Mouse (Mus musculus): ENCODE measurements around the gene Fabp2. TPM values are rescaled to one million over a fixed set of nuclear protein-coding genes. Genes with fewer than 3 reads are reported as not detected.

Gene Fabp2
- polyA plus RNA-seq, 1 experiment from 2014 or later, result not detected

GRCm38 (mm10) chr3:122888371-122888819 lies 6.5 kb upstream of the Fabp2 start:
- WGBS, result 88% methylated on average over 5 of the region's 5 CpGs
- Histone ChIP-seq H3K4me1 (no peaks in the 10 kb centered on the region), H3K4me2 (replicated peaks) (no peak overlapping the region), H3K9me3 (no peaks in the 10 kb centered on the region), H3K4me3 (no peak overlapping the region), H3K27ac (no peak overlapping the region), H3K9ac (no peak overlapping the region), H3K36me3 (no peaks in the 10 kb centered on the region), H3K27me3 (replicated peaks) (no peaks in the 10 kb centered on the region)
- ATAC-seq (ENCODE audit: low FRiP score, low read depth), result no peak

DNA sequence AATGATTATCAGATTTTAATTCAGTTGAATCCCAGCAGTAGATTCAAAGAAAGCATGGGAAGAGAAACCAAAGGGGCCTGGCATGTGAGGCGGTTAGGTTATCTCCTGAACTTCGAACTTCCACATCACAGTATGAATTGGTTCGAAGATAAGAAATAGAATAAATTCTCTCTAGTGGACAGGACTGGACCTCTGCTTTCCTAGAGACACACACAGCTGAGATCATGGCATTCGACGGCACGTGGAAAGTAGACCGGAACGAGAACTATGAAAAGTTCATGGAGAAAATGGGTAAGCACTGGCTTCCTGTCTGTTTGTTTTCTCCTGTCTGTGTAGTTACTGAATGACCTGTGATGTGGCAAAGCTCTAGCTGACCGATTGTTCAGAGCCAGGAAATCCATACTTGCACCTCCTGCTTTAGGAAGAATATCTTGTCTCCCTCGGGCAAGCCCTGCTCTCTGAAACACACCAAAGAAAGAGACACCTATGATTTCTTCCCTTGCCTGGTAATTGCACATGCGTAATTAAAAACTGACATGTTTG lies 388 bp downstream of the Fabp2 start:
- Histone ChIP-seq H3K27me3 (replicated peaks) (no peaks in the 10 kb centered on the region), H3K4me1 (no peaks in the 10 kb centered on the region), H3K4me2 (replicated peaks) (no peak overlapping the region), H3K9me3 (no peaks in the 10 kb centered on the region), H3K4me3 (no peak overlapping the region), H3K9ac (no peak overlapping the region), H3K36me3 (no peaks in the 10 kb centered on the region), H3K27ac (no peak overlapping the region)
- no peak for ATAC-seq (ENCODE audit: low FRiP score, low read depth)
- WGBS, result 88% methylated on average over 11 of the region's 11 CpGs

DNA sequence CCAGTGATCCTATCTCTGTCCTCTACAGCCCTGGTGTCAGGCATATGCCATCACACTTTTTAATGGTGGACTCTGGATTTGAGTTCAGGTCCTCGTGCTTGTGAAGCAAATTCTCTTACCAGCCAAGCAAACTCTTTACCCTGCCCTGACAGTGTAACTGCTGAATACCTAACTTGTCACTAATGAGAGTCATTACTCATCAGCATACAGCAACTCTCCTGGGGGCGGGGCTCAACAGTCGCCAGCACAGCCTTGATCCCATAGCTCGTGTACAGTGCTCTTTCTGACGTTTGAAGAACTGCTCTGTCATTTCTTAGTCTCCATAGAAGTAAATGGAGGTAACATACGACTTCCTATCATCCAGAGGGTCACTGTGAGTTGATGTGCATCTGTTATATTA lies 3.4 kb downstream of the Fabp2 start:
- no peaks in the 10 kb centered on the region for H3K36me3 ChIP-seq
- H3K27me3 ChIP-seq (replicated peaks), result no peaks in the 10 kb centered on the region
- H3K4me1 ChIP-seq, result no peaks in the 10 kb centered on the region
- H3K27ac ChIP-seq, result no peak overlapping the region
- H3K9ac ChIP-seq, result no peak overlapping the region
- H3K4me3 ChIP-seq, result no peak overlapping the region
- no peak overlapping the region for H3K4me2 ChIP-seq (replicated peaks)
- H3K9me3 ChIP-seq, result no peaks in the 10 kb centered on the region
- ATAC-seq (ENCODE audit: low FRiP score, low read depth), result no peak
- WGBS, result 70% methylated on average over 6 of the region's 6 CpGs

DNA sequence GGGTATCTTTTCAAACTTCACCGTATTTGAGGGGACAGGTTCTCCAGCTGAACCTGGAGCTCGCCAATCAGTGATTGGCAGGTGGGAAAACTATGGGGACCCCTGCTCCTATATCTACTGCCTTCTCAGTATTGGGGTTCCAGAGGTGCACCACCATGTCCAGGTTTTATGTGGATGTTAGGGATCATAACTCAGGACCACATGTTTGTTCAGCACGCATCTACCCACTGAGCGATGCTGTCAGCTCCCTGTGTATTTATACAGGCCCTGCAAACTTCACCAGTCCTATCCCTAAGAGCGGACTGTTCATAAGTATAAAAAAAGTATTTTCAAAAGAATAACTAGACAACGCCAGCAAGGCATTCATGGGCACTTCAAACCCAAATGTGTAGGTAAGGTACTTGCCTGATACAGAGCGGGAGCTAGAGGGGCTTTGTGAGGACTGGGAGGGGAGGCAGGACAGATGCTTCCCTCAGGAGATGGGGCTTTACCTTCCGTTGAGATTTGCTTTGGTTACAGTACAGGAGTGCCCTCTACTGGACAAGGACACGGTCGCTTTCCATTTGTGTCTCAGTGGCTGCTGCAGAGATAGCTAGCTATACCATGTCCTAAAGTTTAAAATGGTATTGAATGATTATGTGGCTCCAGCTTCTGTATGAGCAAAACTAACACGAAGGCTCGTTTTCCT lies 9.0 kb downstream of the Fabp2 start:
- 47% methylated on average over 12 of the region's 12 CpGs for WGBS
- ATAC-seq (ENCODE audit: low FRiP score, low read depth), result peak; percentile 70; the same call in 1 of the 2 replicates
- no peaks in the 10 kb centered on the region for H3K9me3 ChIP-seq

GRCm38 (mm10) chr3:122907841-122908240 lies 13.0 kb downstream of the Fabp2 start:
- Histone ChIP-seq H3K36me3 (no peaks in the 10 kb centered on the region), H3K9me3 (no peaks in the 10 kb centered on the region), H3K4me3 (no peak overlapping the region), H3K27me3 (replicated peaks) (no peaks in the 10 kb centered on the region), H3K4me1 (no peaks in the 10 kb centered on the region), H3K27ac (no peak overlapping the region), H3K9ac (no peak overlapping the region), H3K4me2 (replicated peaks) (no peak overlapping the region)
- no peak for ATAC-seq (ENCODE audit: low FRiP score, low read depth)
- 86% methylated on average over 2 of the region's 2 CpGs for WGBS

More for the DNA sequence above, 9.0 kb downstream of the Fabp2 start:
- H3K4me2 ChIP-seq (replicated peaks), result no peak overlapping the region
- H3K27me3 ChIP-seq (replicated peaks), result no peaks in the 10 kb centered on the region
- no peak overlapping the region for H3K4me3 ChIP-seq
- H3K27ac ChIP-seq, result no peak overlapping the region
- no peaks in the 10 kb centered on the region for H3K36me3 ChIP-seq
- H3K4me1 ChIP-seq, result no peaks in the 10 kb centered on the region
- H3K9ac ChIP-seq, result no peak overlapping the region

- no peak for ATAC-seq (ENCODE audit: low FRiP score, low read depth)
- no peak overlapping the region for H3K4me2 ChIP-seq (replicated peaks)
- H3K4me3 ChIP-seq, result no peak overlapping the region
- H3K4me1 ChIP-seq, result no peaks in the 10 kb centered on the region
- no peaks in the 10 kb centered on the region for H3K9me3 ChIP-seq
- WGBS, result 90% methylated on average over 5 of the region's 5 CpGs
- H3K36me3 ChIP-seq, result no peaks in the 10 kb centered on the region
- H3K27me3 ChIP-seq (replicated peaks), result no peaks in the 10 kb centered on the region
- H3K9ac ChIP-seq, result no peak overlapping the region
- H3K27ac ChIP-seq, result no peak overlapping the region
Measured at GRCm38 (mm10) chr3:122915493-122915892, 20.6 kb downstream of the Fabp2 start.

- H3K4me2 ChIP-seq (replicated peaks), result no peak overlapping the region
- H3K4me1 ChIP-seq, result no peaks in the 10 kb centered on the region
- H3K36me3 ChIP-seq, result no peaks in the 10 kb centered on the region
- no peak overlapping the region for H3K9ac ChIP-seq
- H3K27me3 ChIP-seq (replicated peaks), result no peaks in the 10 kb centered on the region
- H3K4me3 ChIP-seq, result no peak overlapping the region
- no peak for ATAC-seq (ENCODE audit: low FRiP score, low read depth)
- H3K9me3 ChIP-seq, result no peaks in the 10 kb centered on the region
- 88% methylated on average over 6 of the region's 6 CpGs for WGBS
- H3K27ac ChIP-seq, result no peak overlapping the region
Measured at GRCm38 (mm10) chr3:122916191-122916680, 21.4 kb downstream of the Fabp2 start.

GRCm38 (mm10) chr3:122918672-122919071 lies 23.8 kb downstream of the Fabp2 start:
- Histone ChIP-seq H3K9me3 (no peaks in the 10 kb centered on the region), H3K4me3 (no peak overlapping the region), H3K27ac (no peak overlapping the region), H3K27me3 (replicated peaks) (no peaks in the 10 kb centered on the region), H3K4me1 (no peaks in the 10 kb centered on the region), H3K4me2 (replicated peaks) (no peak overlapping the region), H3K9ac (no peak overlapping the region), H3K36me3 (no peaks in the 10 kb centered on the region)
- WGBS, result 71% methylated on average over 2 of the region's 2 CpGs
- no peak for ATAC-seq (ENCODE audit: low FRiP score, low read depth)

DNA sequence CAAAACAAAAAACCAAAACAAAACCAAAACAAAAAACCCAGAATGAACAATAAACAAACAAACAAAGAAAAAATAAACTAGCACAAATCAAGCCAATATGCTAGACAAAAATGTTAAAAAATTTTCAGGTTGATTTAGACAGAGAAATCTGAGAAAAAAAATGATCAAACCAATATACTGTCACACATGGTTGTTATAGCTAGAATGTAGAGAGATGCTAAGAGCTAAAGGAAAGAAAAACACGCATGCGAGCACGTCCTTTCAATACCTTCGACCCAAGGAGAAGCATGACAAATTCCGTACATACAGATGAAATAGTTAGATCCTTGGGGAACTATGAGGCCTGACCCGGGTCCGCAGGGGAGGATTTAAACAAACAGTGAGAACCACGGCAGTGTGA lies 24.4 kb downstream of the Fabp2 start, which contains the start of gene Gm10959:
TSS of gene Gm10959 (minus strand) at position 101 of the 400 bp plus-strand sequence.
- Histone ChIP-seq H3K4me3 (no peak within 1 kb of the TSS), H3K4me1 (no peaks in the 10 kb centered on the region), H3K36me3 (no peaks in the 10 kb centered on the region), H3K9me3 (no peaks in the 10 kb centered on the region), H3K9ac (no peak within 1 kb of the TSS), H3K27ac (no peak within 1 kb of the TSS), H3K4me2 (replicated peaks) (no peak within 1 kb of the TSS), H3K27me3 (replicated peaks) (no peaks in the 10 kb centered on the region)
- ATAC-seq (ENCODE audit: low FRiP score, low read depth), result no peak
- 77% methylated on average over 8 of the region's 8 CpGs for WGBS

GRCm38 (mm10) chr3:122920572-122921435 lies 25.9 kb downstream of the Fabp2 start:
- H3K4me3 ChIP-seq, result no peak overlapping the region
- no peaks in the 10 kb centered on the region for H3K36me3 ChIP-seq
- no peaks in the 10 kb centered on the region for H3K27me3 ChIP-seq (replicated peaks)
- H3K4me2 ChIP-seq (replicated peaks), result no peak overlapping the region
- H3K9me3 ChIP-seq, result no peaks in the 10 kb centered on the region
- H3K9ac ChIP-seq, result no peak overlapping the region
- 69% methylated on average over 8 of the region's 8 CpGs for WGBS
- H3K27ac ChIP-seq, result no peak overlapping the region
- no peaks in the 10 kb centered on the region for H3K4me1 ChIP-seq
- no peak for ATAC-seq (ENCODE audit: low FRiP score, low read depth)

- no peak overlapping the region for H3K4me2 ChIP-seq (replicated peaks)
- H3K4me1 ChIP-seq, result 0 out of 2 replicates have a peak, but pooled peaks cover 5% of the 10 kb centered on the region
- no peak overlapping the region for H3K9ac ChIP-seq
- ATAC-seq (ENCODE audit: low FRiP score, low read depth), result no peak
- WGBS, result 91% methylated on average over 8 of the region's 8 CpGs
- H3K4me3 ChIP-seq, result no peak overlapping the region
- H3K9me3 ChIP-seq, result no peaks in the 10 kb centered on the region
- no peaks in the 10 kb centered on the region for H3K27me3 ChIP-seq (replicated peaks)
- no peak overlapping the region for H3K27ac ChIP-seq
- no peaks in the 10 kb centered on the region for H3K36me3 ChIP-seq
Measured at GRCm38 (mm10) chr3:122921676-122922527, 27.0 kb downstream of the Fabp2 start.
